Mouse (Mus musculus) leukemia stem cell, adult 10-12 weeks (primary cell): Measurements from ENCODE around the gene Cyp4f14. TPM values are rescaled to one million over a fixed set of nuclear protein-coding genes. Genes with fewer than 3 reads are reported as not detected.

Source experiments
- polyA plus RNA-seq: library from polyadenylated mRNA; stranded (reverse); fragments of >175 nt; gene quantifications from 2 replicates; pipeline ENCODE4 v1.2.3, GENCODE M21; 2012; ENCODE audit warnings: low replicate concordance

Cyp4f14 gene
- polyA plus RNA-seq: not detected in 2 replicates

GRCm38 (mm10) chr17:32917131-32917530 is at the start of gene Cyp4f14:
Cyp4f14 (minus strand) TSS chr17:32917342.

DNA sequence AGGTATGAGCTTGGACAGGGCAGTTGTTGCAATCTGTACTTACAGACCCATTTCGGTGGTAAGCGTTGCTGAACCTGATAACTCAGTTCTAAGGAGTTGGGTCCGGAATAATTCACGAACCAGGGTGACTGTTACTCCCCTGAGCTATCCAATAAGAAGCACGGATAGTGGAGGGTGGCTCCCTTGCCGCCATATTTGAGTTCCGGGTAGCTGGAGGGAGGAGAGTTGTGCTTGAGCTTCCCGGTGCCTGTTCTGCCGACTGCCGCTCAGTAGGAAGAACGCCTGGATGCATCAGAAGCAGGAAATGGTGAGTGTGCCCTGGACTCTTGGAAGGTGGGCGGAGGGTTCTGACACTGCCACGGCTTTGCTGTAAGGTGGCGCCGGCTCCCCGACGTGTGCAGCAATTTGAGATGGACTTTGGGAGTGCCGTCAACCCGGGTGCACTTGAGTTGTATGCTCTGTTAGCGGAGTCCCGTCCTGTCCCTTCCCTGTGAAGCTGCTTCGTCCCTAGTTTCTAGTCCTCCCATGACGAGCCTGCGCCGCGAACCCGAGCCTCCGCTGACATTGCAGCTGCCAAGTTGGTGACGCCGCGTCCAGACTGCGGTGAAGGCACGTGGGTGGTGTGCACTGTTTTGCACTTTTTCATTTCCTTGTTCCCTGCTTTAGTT is 48.6 kb upstream of the Cyp4f14 start, which contains the start of gene Zfp472:
Gene Zfp472 (plus strand): TSS at position 192 of the 668 bp plus-strand sequence.

DNA sequence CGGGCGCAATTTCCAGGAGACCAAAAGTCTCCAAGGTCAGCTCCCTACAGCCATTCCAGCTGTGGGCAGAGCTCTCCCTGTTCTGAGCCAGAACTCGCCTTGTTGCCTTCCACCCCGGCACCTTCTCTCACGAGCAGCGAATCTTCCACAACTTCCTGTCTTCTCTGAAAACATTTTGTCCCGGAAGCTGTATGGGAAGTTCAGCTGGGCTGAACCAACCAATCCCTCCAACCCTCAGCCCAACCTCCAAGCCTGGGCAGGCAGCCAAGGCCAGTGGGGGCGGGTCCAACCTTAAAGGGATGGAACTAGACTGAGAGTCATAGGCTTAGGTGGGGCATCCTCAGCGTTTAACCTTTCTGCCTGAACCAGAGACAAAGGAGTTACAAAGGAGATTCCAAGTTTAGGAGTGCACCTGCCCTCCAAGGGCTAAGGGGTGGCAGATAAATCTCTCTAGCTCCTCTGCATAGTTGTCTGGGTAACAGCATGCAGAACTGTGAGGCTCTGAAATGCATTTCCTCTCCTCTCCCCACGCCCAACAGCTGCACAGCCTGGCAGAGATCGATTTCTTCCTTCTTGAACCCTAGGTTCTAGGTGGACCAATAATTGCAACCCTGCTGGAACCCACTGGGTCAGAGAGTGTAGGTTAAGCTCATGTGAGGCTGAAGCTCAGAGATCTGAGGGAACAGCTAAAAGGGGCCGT is 30.2 kb upstream of the Cyp4f14 start, which contains the start of gene Cyp4f13:
Gene Cyp4f13 (minus strand): TSS at position 188 of the 700 bp plus-strand sequence.

GRCm38 (mm10) chr17:32891239-32892180 is 25.6 kb downstream of the Cyp4f14 start, which contains the start of gene Zfp870:
Zfp870 (minus strand) TSS chr17:32891642.

Other genes with a start within 250 kb of the Cyp4f14 start
- not detected in 2 replicates for gene Cyp4f15, start 231.7 kb downstream of the Cyp4f14 start, polyA plus RNA-seq
- 0.29 and 1.4 TPM in 2 replicates for gene Zfp871, start 129.1 kb downstream of the Cyp4f14 start, polyA plus RNA-seq
- gene Zfp811, start 107.4 kb downstream of the Cyp4f14 start, polyA plus RNA-seq: not detected in 2 replicates
- 0.02 and 1.1 TPM in 2 replicates for gene Zfp799, start 87.1 kb downstream of the Cyp4f14 start, polyA plus RNA-seq
- 0.22 TPM in 1 of 2 replicates, not detected in the other for gene Zfp870, start 25.7 kb downstream of the Cyp4f14 start, polyA plus RNA-seq
- gene Cyp4f13, start 30.1 kb upstream of the Cyp4f14 start, polyA plus RNA-seq: 14.7 and 37.1 TPM in 2 replicates
- 0.21 and 0.26 TPM in 2 replicates for gene Zfp472, start 48.5 kb upstream of the Cyp4f14 start, polyA plus RNA-seq
- gene Zfp952, start 75.8 kb upstream of the Cyp4f14 start, polyA plus RNA-seq: 0.42 TPM in 1 of 2 replicates, not detected in the other
- 0.44 TPM in 1 of 2 replicates, not detected in the other for gene Zfp763, start 116.1 kb upstream of the Cyp4f14 start, polyA plus RNA-seq
- gene 4921501E09Rik, start 150.7 kb upstream of the Cyp4f14 start, polyA plus RNA-seq: not detected in 2 replicates
- gene Zfp563, start 172.0 kb upstream of the Cyp4f14 start, polyA plus RNA-seq: 0.07 and 0.34 TPM in 2 replicates
- gene Morc2b, start 222.3 kb upstream of the Cyp4f14 start, polyA plus RNA-seq: not detected in 2 replicates